Mouse (Mus musculus): ENCODE measurements at regions not wholly inside any gene's neighbourhood (a gene's known extent, or its start where the extent isn't known, plus 50 kb on each side); places are given as distances from the start of the nearest gene placed in this dataset.

GRCm38 (mm10) chr1:186433169-186433665 is 272.6 kb downstream of the Tgfb2 start:
- no peak for TF ChIP-seq CTCF (IDR thresholded peaks at IDR 0.05; ENCODE audit: borderline replicate concordance, insufficient read depth, low read depth, low read length)
- TF ChIP-seq POLR2A (IDR thresholded peaks at IDR 0.05; ENCODE audit: borderline replicate concordance, insufficient read depth, low read length) = no peak

Data from cerebellum, adult 2 months (tissue).